Mouse (Mus musculus) activated CD4-positive, CD25-positive, alpha-beta regulatory T cell (primary cell): ENCODE data around the gene Gimap4. TPM values are rescaled to one million over a fixed set of nuclear protein-coding genes. Genes with fewer than 3 reads are reported as not detected.

Experiments
- polyA plus RNA-seq, 2 experiments: library from polyadenylated mRNA; unstranded; fragments of 100-300 nt; shearing (Covaris generic); gene quantifications; one replicate each; pipeline ENCODE4 v1.2.1; 2017

Gene Gimap4
- polyA plus RNA-seq, result 1,000 to 10,000 TPM; 1,333 to 1,797 TPM

GRCm38 (mm10) chr6:48684319-48684718, at the start of gene Gimap4:
Gene Gimap4 (plus strand): TSS chr6:48684549.

GRCm38 (mm10) chr6:48646995-48647394, 37.4 kb upstream of the Gimap4 start, which contains the start of gene Gimap8:
Gene Gimap8 (plus strand): TSS chr6:48647234.

DNA sequence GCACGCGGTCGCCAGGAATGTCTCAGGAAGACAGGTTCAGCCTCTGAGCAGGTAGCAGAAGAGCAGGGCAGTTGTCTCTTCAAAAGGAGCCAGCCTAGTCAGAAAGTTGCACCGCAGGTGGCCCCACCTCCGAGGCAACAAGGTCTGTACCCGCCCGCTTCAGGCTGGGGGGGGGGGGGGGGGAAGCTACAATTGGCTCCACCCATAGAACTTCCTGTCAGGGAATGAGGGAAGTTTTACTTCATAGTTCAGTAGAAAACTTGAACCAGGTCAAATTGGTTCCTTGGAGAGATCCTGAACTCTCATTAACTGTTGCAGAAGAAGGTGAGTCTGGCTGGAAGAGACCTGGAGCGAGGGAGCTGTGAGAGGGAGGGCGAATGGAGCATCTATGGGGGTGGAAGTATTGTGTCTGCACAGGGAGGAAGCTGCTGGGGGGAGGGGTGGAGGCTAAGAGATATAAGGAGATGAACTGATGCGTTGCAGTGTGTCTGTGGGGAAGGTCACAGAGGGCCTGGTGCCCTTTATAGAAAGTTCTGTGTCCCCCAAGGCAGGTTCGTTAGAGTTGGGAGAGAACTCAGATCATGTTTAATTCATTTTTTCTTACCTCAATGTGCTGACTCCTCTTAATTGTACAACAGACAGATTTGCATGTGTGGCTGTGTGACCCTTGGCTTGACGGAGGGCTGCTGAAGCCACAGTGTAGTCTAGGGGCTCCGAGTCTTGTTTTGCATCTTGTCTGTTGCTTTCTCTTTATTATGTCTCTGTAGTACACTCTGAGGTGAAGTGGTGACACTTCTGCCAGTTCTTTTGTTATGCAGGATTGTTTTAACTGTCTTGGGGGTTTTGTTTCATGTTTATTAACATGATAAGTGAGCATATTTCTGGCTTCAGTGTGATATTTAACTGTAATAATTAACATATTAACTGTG, 8.2 kb upstream of the Gimap4 start, which contains the start of gene Gimap9:
Gene Gimap9 (plus strand): TSS at position 199 of the 929 bp plus-strand sequence.

GRCm38 (mm10) chr6:48718455-48718854, 34.1 kb downstream of the Gimap4 start, which contains the start of the genes Gm28053 and Gimap7:
Gene Gm28053 (plus strand): TSS chr6:48718607.
Gene Gimap7 (plus strand): TSS chr6:48718621.

GRCm38 (mm10) chr6:48738961-48739779, 54.8 kb downstream of the Gimap4 start, which contains the start of gene Gimap1:
Gene Gimap1 (plus strand): TSS chr6:48739054.

Other genes starting within 250 kb of the Gimap4 start
- gene Zfp467, start 238.7 kb upstream of the Gimap4 start, polyA plus RNA-seq, result 10 to 100 TPM; 22.8 to 30.4 TPM
- gene Sspo, start 236.3 kb upstream of the Gimap4 start, polyA plus RNA-seq, result under 1 TPM; 0.14 TPM
- under 1 TPM in 1 of 2 experiments, not detected in 1; 0.48 TPM for gene Atp6v0e2, start 146.9 kb upstream of the Gimap4 start, polyA plus RNA-seq
- 10 to 100 TPM; 25.9 to 45.8 TPM for gene Lrrc61, start 129.8 kb upstream of the Gimap4 start, polyA plus RNA-seq
- not detected for gene Rarres2, start 111.8 kb upstream of the Gimap4 start, polyA plus RNA-seq
- under 1 TPM in 1 of 2 experiments, not detected in 1; 0.66 TPM for gene Gm45021, start 94.9 kb upstream of the Gimap4 start, polyA plus RNA-seq
- gene Repin1, start 90.7 kb upstream of the Gimap4 start, polyA plus RNA-seq, result 1 to 10 TPM; 3.7 to 3.9 TPM
- not detected for gene Gm44965, start 90.6 kb upstream of the Gimap4 start, polyA plus RNA-seq
- gene Zfp775, start 82.5 kb upstream of the Gimap4 start, polyA plus RNA-seq, result 1 to 10 TPM; 5.0 to 6.3 TPM
- 1 to 10 TPM; 1.9 to 3.2 TPM for gene AI854703, start 57.8 kb upstream of the Gimap4 start, polyA plus RNA-seq
- gene Gimap8, start 37.3 kb upstream of the Gimap4 start, polyA plus RNA-seq, result 100 to 1,000 TPM in 1 of 2 experiments, 10 to 100 TPM in 1; 70.0 to 140 TPM
- 100 to 1,000 TPM; 214 to 248 TPM for gene Gimap9, start 8.4 kb upstream of the Gimap4 start, polyA plus RNA-seq
- gene Gimap6, start 23.7 kb downstream of the Gimap4 start, polyA plus RNA-seq, result 100 to 1,000 TPM; 817 to 869 TPM
- gene Gm28053, start 34.1 kb downstream of the Gimap4 start, polyA plus RNA-seq, result 10 to 100 TPM; 17.3 to 28.7 TPM
- gene Gimap7, start 34.1 kb downstream of the Gimap4 start, polyA plus RNA-seq, result 100 to 1,000 TPM; 203 to 540 TPM
- 100 to 1,000 TPM; 503 to 521 TPM for gene Gimap1, start 54.5 kb downstream of the Gimap4 start, polyA plus RNA-seq
- 100 to 1,000 TPM; 206 to 224 TPM for gene Gimap5, start 61.6 kb downstream of the Gimap4 start, polyA plus RNA-seq
- gene Gimap3, start 86.3 kb downstream of the Gimap4 start, polyA plus RNA-seq, result 1,000 to 10,000 TPM; 1,187 to 1,607 TPM
- gene Tmem176a, start 156.4 kb downstream of the Gimap4 start, polyA plus RNA-seq, result 1 to 10 TPM; 5.1 to 6.5 TPM
- 10 to 100 TPM; 10.2 to 19.0 TPM for gene Tmem176b, start 156.9 kb downstream of the Gimap4 start, polyA plus RNA-seq
- under 1 TPM in 1 of 2 experiments, not detected in 1; 0.57 TPM for gene Aoc1, start 188.3 kb downstream of the Gimap4 start, polyA plus RNA-seq
- gene 1600015I10Rik, start 245.3 kb downstream of the Gimap4 start, polyA plus RNA-seq, result not detected